Mouse (Mus musculus) intestine, postnatal 0 days (tissue): Measurements from ENCODE around the gene Cdc7. TPM values are rescaled to one million over a fixed set of nuclear protein-coding genes. Genes with fewer than 3 reads are reported as not detected.

Source experiments
- ATAC-seq: fragments of 200-750 bp; cut with Nextera tagmentation; 2 replicates; pipeline ENCODE4 v1.8.0; 2017; ENCODE audit warnings: mild to moderate bottlenecking, moderate TSS enrichment, moderate library complexity
- H3K27ac ChIP-seq: fragments of 300-500 bp; sonication (generic); 2 replicates; pipeline ENCODE4 v1.5.1; 2014; ENCODE audit warnings: mild to moderate bottlenecking, low read depth, low read length, moderate library complexity
- H3K27me3 ChIP-seq: fragments of 300-500 bp; sonication (generic); replicated peaks from 2 replicates; pipeline ENCODE4 v1.6.1; 2014; ENCODE audit warnings: low read length, mixed read lengths; ENCODE audit not compliant: control insufficient read depth, insufficient read depth
- H3K36me3 ChIP-seq: fragments of 300-500 bp; sonication (generic); 2 replicates; pipeline ENCODE4 v1.6.1; 2014; ENCODE audit warnings: mild to moderate bottlenecking, moderate library complexity; ENCODE audit not compliant: control insufficient read depth, insufficient read depth
- H3K4me1 ChIP-seq: fragments of 300-500 bp; sonication (generic); replicated peaks from 2 replicates; pipeline ENCODE4 v1.6.1; 2014; ENCODE audit warnings: antibody characterized with exemption, low read length, mixed read lengths; ENCODE audit not compliant: control insufficient read depth, insufficient read depth
- H3K4me2 ChIP-seq: fragments of 300-500 bp; sonication (generic); replicated peaks from 2 replicates; pipeline ENCODE4 v1.6.1; 2014; ENCODE audit warnings: low read depth, mild to moderate bottlenecking, moderate library complexity
- H3K4me3 ChIP-seq: fragments of 300-500 bp; sonication (generic); 2 replicates; pipeline ENCODE4 v1.5.1; 2014; ENCODE audit warnings: low read depth, low read length
- H3K9ac ChIP-seq: fragments of 300-500 bp; sonication (generic); 2 replicates; pipeline ENCODE4 v1.6.1; 2014; ENCODE audit warnings: mild to moderate bottlenecking, low read depth, low read length
- H3K9me3 ChIP-seq: fragments of 300-500 bp; sonication (generic); 2 replicates; pipeline ENCODE4 v1.6.1; 2016; ENCODE audit warnings: mixed run types; ENCODE audit not compliant: control insufficient read depth
- CTCF ChIP-seq: sonication (generic); IDR thresholded peaks from 2 replicates; pipeline ENCODE4 v1.5.1; 2016; ENCODE audit warnings: low read depth, mild to moderate bottlenecking, control low read depth, antibody characterized with exemption, moderate library complexity
- WGBS: fragments of 180-500 bp; shearing (Covaris S2); extraction: QIAGEN DNeasy Blood & Tissue Kit; methylation state at CpG from one replicate; pipeline ENCODE4 v1.1.7; 2014; 5-methylcytosine and 5-hydroxymethylcytosine counted together
- polyA plus RNA-seq: library from polyadenylated mRNA; unstranded; fragments of >200 nt; fragmentation: Nextera tagmentation; extraction: Ambion mirVana; gene quantifications from 2 replicates; pipeline ENCODE4 v1.2.1, GENCODE M21; 2015

Cdc7 gene
- polyA plus RNA-seq, 1 experiment from 2014 or later = 5.5 TPM

DNA sequence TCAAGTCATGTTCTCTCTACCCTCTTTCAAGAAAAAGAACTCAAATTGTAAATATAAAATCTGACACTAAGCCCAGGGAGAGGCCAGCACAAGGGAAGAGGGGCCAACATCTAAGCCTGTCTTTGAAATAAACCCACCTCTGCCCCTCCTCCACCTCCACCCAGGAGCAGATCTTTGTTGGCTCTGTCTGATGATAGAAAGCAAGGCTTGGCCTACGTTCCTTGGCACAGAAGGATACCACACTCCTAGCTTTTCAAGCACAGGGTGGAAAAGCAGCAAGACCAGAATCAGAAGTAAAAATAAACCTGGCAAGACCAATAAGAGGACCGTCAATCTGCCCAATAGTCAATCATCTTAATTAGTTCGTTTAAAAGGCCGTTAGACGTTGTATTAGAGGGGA lies 61.2 kb downstream of the Cdc7 start:
- ATAC-seq = no peak
- Histone ChIP-seq H3K36me3 (no peaks in the 10 kb centered on the region), H3K4me1 (peaks cover 5% of the 10 kb centered on the region; the same call in 1 of the 2 replicates), H3K9me3 (no peaks in the 10 kb centered on the region), H3K27ac (no peak overlapping the region), H3K4me2 (no peak overlapping the region), H3K9ac (no peak overlapping the region), H3K27me3 (no peaks in the 10 kb centered on the region), H3K4me3 (no peak overlapping the region)
- TF ChIP-seq CTCF = no peak
- 72% methylated on average over 5 of the region's 5 CpGs for WGBS

DNA sequence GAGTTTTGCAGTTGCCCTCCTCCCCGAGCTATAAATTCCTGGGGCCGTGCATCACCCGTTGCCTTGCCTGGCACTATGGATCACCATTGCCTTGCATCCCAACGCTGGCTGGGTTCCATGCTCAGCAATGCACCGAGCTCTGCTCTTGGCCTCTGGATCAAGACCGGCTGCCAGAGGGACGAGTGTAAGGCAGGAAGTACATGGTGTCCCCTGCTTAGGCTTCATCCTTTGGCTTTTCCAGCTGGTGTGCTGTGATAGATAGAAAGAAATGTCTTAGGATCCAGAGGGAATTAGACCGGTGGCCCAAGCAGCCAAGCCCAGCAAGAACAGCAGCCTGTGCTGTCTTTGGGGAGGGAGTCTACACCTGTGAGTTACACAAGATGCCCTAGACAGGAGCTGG lies 61.7 kb downstream of the Cdc7 start:
- Histone ChIP-seq H3K4me1 (peaks cover 5% of the 10 kb centered on the region; the same call in 1 of the 2 replicates), H3K9ac (no peak overlapping the region), H3K9me3 (no peaks in the 10 kb centered on the region), H3K27me3 (no peaks in the 10 kb centered on the region), H3K27ac (no peak overlapping the region), H3K36me3 (no peaks in the 10 kb centered on the region), H3K4me3 (no peak overlapping the region), H3K4me2 (no peak overlapping the region)
- 68% methylated on average over 8 of the region's 8 CpGs for WGBS
- TF ChIP-seq CTCF = no peak
- ATAC-seq = no peak

DNA sequence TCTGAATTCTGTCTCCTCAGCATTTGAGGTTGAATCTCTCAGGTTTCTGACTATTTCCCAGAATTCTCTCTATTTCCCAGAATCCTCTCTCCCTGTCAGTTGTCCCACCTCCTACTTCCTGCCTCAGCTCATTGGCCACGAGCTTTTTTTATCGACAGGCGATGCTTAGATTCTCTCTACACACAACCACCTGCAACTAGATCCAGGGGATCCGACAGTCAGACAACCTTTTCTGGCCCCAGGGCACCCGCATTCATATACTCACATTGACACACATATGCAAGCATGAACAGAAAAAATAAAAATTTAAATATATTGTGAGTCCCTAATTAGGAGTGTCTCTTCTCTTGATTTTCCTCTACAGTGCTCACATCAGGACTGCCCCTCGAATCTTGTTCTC lies 63.5 kb downstream of the Cdc7 start:
- no peaks in the 10 kb centered on the region for H3K27me3 ChIP-seq
- H3K9me3 ChIP-seq = no peaks in the 10 kb centered on the region
- 92% methylated on average over 6 of the region's 6 CpGs for WGBS
- ATAC-seq = no peak
- 0 out of 2 replicates have a peak, but pooled peaks cover 2% of the 10 kb centered on the region for H3K4me1 ChIP-seq
- H3K9ac ChIP-seq = no peak overlapping the region
- no peak for TF ChIP-seq CTCF
- no peak overlapping the region for H3K4me2 ChIP-seq
- H3K4me3 ChIP-seq = no peak overlapping the region
- no peaks in the 10 kb centered on the region for H3K36me3 ChIP-seq
- no peak overlapping the region for H3K27ac ChIP-seq

DNA sequence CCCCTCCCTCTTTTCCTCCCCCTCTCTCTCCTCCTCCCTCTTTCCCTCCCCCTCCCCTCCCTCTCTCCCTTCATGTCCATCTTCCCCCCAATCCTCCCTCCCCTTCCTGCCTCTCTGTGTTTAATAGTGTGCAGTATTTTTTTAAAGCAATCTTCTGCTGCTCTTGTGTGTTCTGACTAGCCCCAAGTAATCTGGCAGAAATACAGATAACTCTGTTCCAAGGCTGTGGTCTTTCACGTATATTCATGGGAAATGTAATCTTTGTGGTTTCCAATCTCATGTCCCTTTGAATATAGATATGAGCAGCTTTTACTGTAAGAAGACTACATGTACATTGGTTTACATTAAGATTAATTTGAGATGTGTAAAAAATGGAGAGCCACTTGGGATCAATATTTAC lies 64.4 kb downstream of the Cdc7 start:
- no peak overlapping the region for H3K4me2 ChIP-seq
- H3K4me3 ChIP-seq = no peak overlapping the region
- H3K9ac ChIP-seq = no peak overlapping the region
- WGBS = 16% methylated on average over 1 of the region's 1 CpGs
- no peak overlapping the region for H3K27ac ChIP-seq
- H3K4me1 ChIP-seq = 0 out of 2 replicates have a peak, but pooled peaks cover 2% of the 10 kb centered on the region
- no peak for TF ChIP-seq CTCF
- no peaks in the 10 kb centered on the region for H3K27me3 ChIP-seq
- ATAC-seq = no peak
- no peaks in the 10 kb centered on the region for H3K9me3 ChIP-seq
- H3K36me3 ChIP-seq = no peaks in the 10 kb centered on the region

DNA sequence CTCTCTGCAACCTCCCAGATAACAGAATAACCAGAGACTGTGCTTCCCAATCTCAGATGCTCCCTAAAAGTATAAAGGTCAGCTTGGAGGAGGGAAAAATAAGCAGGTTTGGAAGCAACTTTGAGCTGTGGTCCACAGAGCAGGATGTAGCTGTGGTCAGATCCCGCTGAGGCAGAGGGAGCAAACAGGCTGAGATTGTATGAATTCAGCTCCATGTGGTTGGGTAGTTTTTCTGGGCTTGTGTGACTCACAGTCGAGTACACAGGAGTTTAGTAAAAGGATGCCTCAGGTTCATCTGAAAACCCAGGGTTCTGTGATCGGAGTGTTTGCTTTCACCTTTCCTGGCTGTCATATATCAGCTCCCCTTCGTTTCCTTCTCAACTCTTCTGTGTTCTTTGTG lies 65.7 kb downstream of the Cdc7 start:
- no peak for TF ChIP-seq CTCF
- H3K27ac ChIP-seq = no peak overlapping the region
- WGBS = 49% methylated on average over 4 of the region's 4 CpGs
- H3K9me3 ChIP-seq = no peaks in the 10 kb centered on the region
- no peaks in the 10 kb centered on the region for H3K27me3 ChIP-seq
- ATAC-seq = no peak
- H3K36me3 ChIP-seq = no peaks in the 10 kb centered on the region
- H3K9ac ChIP-seq = no peak overlapping the region
- H3K4me3 ChIP-seq = no peak overlapping the region
- H3K4me1 ChIP-seq = 0 out of 2 replicates have a peak, but pooled peaks cover 2% of the 10 kb centered on the region
- H3K4me2 ChIP-seq = no peak overlapping the region

DNA sequence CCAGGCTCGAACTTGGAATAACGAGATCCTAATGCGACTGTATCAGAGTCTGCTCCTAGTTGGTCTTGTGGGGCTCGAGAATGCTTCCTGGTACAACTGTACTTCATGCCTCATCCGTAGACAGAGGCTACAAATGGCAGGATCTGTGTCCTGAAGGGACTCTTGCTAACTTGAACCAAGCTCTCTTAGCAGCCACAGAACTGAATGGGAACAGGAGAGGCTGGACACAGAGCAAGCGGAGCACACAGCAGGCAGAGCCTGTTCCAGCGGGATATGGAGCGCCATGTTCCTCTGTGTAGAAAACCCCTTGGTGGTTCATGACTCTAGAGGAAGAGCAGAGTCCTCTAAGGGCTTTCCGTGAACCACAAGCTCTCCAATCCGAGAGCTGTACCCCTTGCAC lies 66.7 kb downstream of the Cdc7 start:
- no peak overlapping the region for H3K27ac ChIP-seq
- ATAC-seq = no peak
- no peak overlapping the region for H3K4me3 ChIP-seq
- no peak overlapping the region for H3K9ac ChIP-seq
- 93% methylated on average over 10 of the region's 10 CpGs for WGBS
- no peaks in the 10 kb centered on the region for H3K9me3 ChIP-seq
- no peaks in the 10 kb centered on the region for H3K36me3 ChIP-seq
- no peak overlapping the region for H3K4me2 ChIP-seq
- no peak for TF ChIP-seq CTCF
- no peaks in the 10 kb centered on the region for H3K4me1 ChIP-seq
- no peaks in the 10 kb centered on the region for H3K27me3 ChIP-seq

Other genes with a start within 250 kb of the Cdc7 start
- 0.16 and 0.27 TPM in 2 replicates for gene Hfm1, start 38.0 kb upstream of the Cdc7 start, polyA plus RNA-seq